Mouse (Mus musculus): ENCODE measurements around the gene Hs3st2.
A peak's percentile ranks its signal among the peaks of the same experiment; 100 is the strongest.
"Not testable (repeated sequence)": the region's sequence is repeated elsewhere in the genome, so short reads cannot be mapped to it uniquely, and the experiment has no call there.

Hs3st2 gene

DNA sequence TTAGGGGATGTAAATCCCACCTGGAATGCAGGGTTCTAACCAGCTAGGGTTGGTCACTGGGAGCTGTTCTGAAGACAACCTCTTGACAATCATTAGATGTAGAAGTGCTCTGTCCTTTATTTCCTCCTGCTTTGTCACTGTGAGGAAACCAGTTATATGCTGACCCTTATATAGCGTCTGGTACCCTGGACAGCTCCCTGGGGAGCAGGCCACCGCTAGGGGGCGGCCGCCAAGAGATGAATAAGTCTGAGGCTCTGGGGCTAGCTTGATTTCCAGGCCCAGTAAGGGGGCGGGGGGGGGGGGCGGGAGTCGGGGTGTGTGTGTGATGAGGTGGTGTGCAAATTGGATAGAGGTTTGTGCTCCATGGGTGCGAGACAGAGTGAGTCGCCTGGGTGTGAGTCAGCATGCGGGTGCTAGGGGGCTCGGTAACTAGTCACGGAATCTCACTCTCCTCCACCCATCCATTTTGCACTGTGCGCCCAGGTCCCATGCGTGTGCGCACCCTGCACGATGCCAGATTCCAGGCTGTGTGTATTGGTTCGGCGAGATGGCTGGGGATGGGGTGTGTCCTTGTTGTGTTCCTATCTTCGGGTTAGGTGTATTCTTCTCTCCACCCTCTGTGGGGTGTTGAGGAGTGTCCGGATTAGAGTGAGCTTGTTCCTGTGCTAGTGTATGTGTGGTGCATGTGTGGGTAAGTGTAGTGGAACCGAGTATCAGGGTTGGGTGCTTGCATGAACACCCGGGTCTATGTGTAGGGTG is at the start of gene Hs3st2:
Hs3st2 (plus strand) TSS at position 635 of the 759 bp plus-strand sequence.
- peak; percentile 40 for ATAC-seq (ENCODE audit: low TSS enrichment)

- no peak for ATAC-seq (ENCODE audit: low TSS enrichment)
These were observed 43.2 kb upstream of the Hs3st2 start for GRCm38 (mm10) chr7:121348284-121348963.

GRCm38 (mm10) chr7:121351688-121352087 is 40.0 kb upstream of the Hs3st2 start:
- no peak for ATAC-seq (ENCODE audit: low TSS enrichment)

DNA sequence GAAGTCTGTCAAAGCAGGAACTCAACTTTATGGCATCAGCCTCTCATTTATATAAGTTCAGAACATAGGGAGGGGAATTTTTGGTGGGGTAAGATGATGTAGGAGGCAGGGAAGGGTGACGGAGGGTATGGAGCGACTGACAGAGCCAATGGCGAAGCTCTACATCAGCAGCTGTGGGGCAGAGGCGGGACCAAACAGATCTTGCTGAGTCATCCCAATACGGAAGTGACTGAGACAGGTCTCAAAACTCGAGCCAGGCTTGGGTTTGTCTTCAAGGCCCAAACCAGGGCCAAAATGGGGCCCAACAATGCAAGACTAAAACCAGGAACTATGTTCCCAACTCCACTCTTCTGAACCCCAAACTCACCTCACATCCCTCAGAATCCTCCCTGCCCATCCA is 30.2 kb upstream of the Hs3st2 start:
- ATAC-seq (ENCODE audit: low TSS enrichment): not testable (repeated sequence)

DNA sequence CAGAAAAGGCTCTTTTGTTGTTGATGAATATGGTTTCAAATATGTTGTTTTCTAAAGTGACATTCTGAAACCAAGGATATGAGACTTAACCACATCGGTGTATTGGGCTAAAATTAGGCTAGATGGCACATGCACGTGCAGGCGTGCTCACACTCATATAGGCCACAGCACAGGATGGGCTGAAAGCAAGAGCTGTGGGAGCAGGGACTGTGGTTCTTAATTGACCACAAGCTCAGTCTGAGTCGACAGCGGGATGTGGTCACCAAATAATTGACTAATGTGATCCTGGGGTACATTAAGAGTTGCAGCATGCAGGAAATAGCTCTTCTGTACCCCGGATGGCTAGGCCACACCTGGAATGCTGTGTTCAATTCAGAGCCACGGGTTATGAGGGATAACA is 26.1 kb upstream of the Hs3st2 start:
- ATAC-seq (ENCODE audit: low TSS enrichment): no peak

DNA sequence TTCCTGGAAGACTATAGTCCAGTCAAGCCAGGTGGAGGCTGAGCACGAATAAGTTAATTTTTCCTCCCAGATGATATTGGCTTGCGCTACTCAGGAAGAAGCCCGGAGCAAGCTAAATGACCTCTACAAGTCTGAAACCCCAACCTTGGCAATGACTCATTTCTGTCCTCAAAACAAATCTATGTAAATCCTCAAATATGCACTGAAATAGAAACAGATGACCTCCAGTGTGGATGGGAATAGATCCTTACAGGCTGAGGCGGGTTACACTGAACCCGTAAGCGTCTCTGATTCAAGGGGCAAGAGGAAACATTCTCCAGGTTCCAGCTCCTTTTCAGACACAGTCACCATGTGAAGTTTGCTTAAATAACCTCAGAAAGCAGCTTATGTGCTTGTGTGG is 24.5 kb upstream of the Hs3st2 start:
- ATAC-seq (ENCODE audit: low TSS enrichment): no peak

DNA sequence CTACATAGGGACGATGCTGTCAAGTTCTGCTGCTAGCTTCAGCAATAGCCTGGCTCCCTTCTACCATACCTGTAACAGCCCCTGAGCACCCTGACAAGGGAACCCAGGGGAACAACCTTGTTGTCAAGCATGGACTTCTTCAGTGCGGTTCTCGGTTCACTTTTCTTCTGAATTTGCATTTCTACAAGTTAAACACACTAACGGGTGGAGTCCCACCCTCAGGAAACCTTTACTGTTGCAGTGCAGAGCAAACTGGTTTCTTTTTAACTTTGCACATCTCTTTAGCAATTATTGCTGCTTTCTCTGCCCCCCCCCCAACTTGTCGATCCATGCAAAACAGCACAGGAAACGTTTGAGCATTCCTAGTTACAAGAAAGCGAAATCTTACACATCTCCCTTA is 19.7 kb upstream of the Hs3st2 start:
- no peak for ATAC-seq (ENCODE audit: low TSS enrichment)

GRCm38 (mm10) chr7:121375456-121375855 is 16.2 kb upstream of the Hs3st2 start:
- ATAC-seq (ENCODE audit: low TSS enrichment): no peak

DNA sequence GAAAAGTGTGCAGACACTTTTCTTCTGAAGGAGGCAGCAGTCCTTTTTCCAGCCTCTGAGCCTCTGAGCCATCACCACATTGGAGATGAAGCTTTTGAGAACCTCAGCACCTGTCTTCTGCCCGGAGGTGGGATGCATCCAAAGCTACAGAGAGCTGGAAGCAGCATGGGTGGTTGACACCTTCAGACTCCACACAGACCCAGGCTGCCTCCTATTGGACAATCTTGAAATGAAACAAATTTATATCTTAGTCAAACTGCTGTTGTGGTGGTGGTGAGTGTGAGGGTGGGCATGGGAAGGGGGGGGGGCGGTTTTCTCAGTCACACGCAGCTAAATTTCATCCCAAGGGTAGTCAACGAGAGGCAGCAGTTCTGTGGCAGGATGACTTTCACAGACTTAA is 12.7 kb upstream of the Hs3st2 start:
- ATAC-seq (ENCODE audit: low TSS enrichment): peak; percentile 44; the same call in 1 of the 2 replicates

DNA sequence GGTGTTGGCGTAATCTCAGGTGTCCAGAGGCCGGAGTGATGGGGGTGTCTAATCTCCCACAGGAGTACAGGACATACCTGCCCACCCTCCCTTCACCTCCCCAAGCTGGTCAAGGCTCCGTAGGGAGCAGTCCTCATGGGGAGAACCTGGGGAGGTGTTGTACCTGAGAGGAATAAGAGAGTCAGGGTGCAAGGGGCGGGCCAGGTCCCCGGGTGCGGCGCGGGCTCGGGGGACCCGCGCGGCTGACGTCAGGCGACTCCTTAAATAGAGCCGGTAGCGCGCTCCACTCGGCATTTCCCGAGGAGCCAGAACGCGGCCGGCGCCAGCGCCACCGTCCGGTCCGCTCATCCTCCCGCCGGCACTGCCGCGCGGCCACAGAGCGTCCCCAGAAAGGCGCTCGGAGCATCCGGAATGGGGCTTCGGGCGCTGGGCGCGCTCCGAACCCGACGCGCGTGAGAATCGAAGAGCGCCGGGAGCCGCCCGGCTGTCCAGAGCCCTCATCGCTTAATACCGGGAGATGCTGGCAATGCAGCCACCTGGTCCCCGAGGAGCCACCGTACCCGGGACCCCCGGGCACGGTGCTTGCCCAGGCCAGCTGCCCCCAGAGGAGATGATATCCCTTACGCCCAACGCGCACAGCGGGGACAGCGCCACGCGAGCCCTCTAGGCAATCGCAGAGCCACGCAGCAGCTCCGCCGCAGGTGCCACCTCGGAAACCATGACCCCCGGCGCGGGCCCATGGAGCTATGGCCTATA is 503 bp downstream of the Hs3st2 start:
- peak; percentile 75 for ATAC-seq (ENCODE audit: low TSS enrichment)

DNA sequence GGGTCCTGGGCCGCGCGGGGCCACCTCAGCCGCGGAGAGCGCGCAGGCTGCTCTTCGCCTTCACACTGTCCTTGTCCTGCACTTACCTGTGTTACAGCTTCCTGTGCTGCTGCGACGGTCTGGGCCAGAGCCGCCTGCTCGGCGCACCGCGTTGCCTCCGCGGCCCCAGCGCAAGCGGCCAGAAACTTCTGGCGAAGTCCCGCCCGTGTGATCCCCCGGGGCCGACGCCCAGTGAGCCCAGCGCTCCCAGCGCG is 1.0 kb downstream of the Hs3st2 start:
- ATAC-seq (ENCODE audit: low TSS enrichment): no peak

DNA sequence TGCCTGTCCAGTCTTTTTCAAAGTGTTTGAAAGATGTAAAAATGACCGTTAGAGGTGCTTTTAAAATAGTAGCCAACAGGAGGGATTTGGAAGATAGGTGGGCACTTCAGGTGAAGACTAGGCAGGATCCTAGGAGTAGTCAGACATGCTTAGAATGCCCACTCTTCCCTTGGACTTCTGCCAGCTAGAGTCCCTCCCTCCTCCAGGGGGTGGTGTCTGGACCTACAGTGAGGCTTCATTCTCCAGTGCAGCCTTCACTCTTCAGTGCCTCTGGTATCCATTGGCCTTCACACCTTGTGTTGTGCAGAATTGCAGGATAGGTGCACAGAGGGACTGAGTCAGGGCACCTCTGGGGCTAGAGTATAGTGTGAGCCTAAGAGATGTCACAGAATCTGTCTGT is 2.2 kb downstream of the Hs3st2 start:
- ATAC-seq (ENCODE audit: low TSS enrichment): no peak

- ATAC-seq (ENCODE audit: low TSS enrichment): peak; percentile 42
These were observed 3.2 kb downstream of the Hs3st2 start for GRCm38 (mm10) chr7:121394875-121395274.

DNA sequence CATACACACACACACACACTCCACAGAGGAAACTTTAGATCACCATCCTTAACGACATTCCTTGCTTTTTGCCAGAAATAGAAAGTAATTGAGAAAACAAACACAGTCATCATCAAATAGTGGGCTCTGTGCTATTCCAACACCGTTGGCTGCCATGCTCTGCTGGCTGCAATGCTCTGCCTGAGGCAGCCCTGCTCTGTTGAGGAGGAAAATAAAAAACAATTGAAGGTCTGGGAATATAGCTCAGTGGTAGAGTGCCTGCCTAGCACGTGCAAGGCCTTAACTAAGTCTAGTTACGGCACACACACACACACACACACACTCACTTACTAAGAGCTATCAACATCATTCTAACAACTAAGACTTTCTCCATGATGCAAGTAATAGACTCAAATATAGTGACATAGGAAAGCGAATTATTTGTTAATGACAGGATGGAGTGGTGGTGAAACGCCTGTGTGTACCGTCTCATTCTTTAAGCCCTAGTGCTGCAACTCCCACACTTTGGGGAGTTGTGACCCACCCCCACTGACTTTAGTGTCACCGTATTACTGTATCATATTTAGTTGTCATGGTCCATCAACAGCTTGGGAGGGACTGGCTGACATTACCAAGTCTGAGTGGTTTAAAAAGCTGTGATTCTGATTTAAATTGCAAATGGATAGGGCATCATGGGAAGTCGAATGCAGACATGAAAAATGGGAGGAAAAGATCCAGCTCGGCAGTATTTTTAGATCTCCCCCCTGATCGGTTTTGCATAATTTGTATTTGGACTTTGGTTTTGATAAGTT is 19.3 kb downstream of the Hs3st2 start:
- peak; percentile 52; the same call in 1 of the 2 replicates for ATAC-seq (ENCODE audit: low TSS enrichment)

GRCm38 (mm10) chr7:121411507-121411898 is 19.8 kb downstream of the Hs3st2 start:
- peak; percentile 52 for ATAC-seq (ENCODE audit: low TSS enrichment)

- peak; percentile 23; the same call in 1 of the 2 replicates for ATAC-seq (ENCODE audit: low TSS enrichment)
These were observed 45.2 kb downstream of the Hs3st2 start for GRCm38 (mm10) chr7:121436884-121437283.

DNA sequence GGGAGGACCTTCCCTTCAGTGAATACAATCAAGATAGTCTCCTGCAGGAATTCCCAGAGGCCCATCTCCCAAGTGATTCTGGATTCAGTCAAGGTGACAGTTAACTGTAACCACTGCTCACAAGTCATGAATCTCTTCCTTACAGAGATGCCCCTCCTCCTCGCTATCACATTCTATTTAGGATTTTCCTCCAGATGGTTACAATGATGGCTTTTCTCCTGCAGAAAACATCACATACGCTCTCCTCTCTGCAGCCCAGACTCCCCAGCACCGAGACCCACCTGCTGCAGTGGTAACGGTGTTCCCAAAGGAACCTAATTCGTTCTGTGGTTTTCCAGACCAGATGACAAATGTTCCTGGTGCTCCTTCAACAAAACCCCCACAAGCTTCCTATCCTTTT is 49.5 kb downstream of the Hs3st2 start:
- peak; percentile 50 for ATAC-seq (ENCODE audit: low TSS enrichment)

DNA sequence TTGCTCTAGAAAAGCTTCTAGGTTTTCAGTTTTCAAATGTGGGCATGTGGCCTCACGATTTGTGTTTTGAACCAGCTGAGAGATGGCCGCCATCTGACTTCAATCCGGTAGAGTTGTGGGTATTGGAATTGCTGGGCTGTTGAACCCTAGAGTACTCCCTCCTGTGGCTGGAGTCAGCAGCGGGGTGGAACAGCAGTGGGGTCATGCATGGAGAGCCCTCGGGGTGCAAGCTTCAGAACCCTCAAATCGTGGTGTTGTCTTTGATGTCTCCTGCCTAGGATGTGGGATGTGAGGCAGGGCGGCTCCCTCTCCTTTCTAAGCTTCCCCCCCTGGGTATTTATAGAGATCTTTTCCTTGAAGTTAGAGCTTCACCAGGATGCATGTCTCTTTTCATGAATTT is 52.7 kb downstream of the Hs3st2 start:
- no peak for ATAC-seq (ENCODE audit: low TSS enrichment)

DNA sequence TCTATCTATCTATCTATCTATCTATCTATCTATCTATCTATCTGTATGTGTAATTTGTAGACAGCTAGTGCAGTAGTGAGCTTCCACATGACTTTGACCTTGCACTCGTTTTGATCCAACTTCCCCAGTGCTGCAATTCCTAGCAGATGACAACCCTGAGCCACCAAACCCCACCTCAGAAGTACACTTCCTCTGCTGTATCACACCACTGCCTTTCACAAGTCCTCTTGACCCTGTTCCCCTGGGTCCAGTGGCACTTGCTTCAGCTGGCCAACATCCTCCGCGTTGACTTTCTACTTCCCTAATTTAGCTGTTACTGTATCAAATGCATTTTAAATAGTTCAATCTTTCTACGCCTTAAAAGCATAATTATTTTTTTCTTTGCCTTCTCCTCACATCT is 54.6 kb downstream of the Hs3st2 start:
- no peak for ATAC-seq (ENCODE audit: low TSS enrichment)

- ATAC-seq (ENCODE audit: low TSS enrichment): no peak
These were observed 59.5 kb downstream of the Hs3st2 start for GRCm38 (mm10) chr7:121450951-121451843.

GRCm38 (mm10) chr7:121456716-121457115 is 65.1 kb downstream of the Hs3st2 start:
- ATAC-seq (ENCODE audit: low TSS enrichment): no peak

Measured in frontal cortex, adult (tissue).